Mouse (Mus musculus) layer of hippocampus, postnatal 10 days (tissue): ENCODE results near the gene Prima1. TPM values are rescaled to one million over a fixed set of nuclear protein-coding genes. Genes with fewer than 3 reads are reported as not detected.

Source experiments
- DNase-seq, 2 experiments: peaks; one replicate each; pipeline ENCODE4 v3.0.0; 2021; ENCODE audit warnings: low spot score in 2 of 2
- total RNA-seq, 2 experiments: library from RNA; stranded (reverse); gene quantifications; 2 replicates each; pipeline ENCODE4 v1.2.3; 2021

Gene Prima1
- total RNA-seq, 2 experiments from 2014 or later: 1.0 to 1.9 TPM

DNA sequence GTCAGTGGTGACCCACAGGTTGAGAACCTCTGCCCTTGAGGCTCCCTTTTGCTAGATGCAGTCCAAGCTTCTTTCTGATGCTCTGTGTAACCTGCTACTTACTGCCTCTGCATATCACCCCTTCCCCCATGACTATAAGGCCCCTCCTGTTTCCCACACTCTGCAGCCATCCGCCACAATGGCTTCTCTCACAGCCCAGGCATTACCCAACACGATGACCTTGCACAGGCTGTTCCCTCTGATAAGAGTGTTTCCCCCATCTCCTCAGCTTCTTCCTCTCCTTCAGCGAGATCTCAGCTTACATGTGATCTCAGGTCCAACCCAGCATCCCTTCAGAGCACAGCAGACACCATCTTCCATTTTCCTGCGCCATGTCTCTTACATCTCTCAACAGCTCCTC lies 12.9 kb downstream of the Prima1 start:
- no peak for DNase-seq

DNA sequence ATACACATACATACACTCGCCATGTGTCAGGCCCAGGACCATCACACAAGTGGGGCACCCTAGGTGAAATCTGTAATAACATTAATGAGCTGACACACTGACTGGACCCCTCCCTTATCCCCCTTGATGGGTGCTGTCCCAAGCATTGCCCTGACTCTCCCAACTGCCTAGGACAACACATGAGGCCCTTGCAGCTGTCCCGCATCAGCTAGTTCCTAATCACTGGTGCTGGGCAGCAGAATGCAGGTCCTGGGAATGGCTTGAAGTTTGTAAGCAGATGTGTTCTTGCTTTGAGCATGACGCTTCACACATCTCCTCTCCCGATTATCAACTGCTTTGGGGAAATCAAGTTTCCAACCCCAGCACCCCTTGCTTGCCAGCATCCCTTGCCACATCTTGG lies 15.8 kb downstream of the Prima1 start:
- DNase-seq: no peak

DNA sequence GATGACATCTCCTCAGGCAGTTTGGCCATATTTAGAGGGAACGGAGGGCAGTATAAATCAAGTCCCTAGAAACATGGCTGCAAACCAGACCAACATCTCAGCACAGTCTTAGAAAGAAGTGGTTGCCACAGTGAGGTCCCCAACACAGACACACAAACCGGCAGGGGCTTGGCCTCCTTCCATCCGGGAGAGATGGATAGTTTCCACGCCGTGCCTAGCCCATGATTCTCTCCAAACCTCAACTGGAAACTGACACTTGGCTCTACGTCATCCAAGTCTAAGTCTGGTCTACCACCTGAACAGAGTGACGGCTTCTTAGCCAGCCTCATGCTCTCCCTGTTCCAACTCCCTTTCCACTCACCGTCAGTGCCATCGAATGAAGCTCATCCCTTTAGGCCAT lies 18.3 kb downstream of the Prima1 start:
- no peak for DNase-seq

DNA sequence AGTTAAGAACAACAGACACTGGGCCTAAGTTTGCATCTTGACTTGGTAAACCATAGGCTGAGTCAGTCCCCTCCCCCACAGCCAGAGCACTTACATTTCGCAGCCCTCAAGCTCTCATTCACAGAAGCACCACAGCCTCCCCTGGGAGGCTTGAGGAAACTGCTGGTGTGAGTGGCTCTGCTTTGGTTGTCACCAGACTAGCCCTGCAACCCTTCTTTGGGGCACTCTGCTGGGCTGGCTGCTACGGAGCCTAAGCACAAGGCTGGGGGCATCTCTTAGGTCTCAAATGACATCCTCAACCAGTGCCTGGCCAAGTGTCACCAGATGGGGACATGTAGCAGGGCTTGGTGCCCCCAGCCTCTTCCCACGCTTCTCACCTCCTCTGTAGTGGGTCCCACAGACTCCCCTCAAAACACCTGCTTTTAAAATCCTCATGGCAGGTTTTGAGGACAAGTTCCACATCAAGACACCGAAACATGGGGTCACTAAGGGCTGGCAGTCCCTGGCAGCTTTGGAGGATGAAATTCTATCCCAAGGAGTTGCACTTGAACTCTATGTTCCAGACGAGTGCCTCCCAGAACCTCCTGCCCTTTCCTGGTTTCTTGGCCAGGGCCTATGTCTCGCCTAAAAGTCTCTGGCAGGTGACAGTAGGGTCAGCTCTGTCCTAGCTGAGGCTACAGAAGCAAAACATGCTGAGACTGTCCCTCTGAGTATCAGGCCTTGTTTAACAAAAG lies 25.9 kb downstream of the Prima1 start:
- DNase-seq: no peak

DNA sequence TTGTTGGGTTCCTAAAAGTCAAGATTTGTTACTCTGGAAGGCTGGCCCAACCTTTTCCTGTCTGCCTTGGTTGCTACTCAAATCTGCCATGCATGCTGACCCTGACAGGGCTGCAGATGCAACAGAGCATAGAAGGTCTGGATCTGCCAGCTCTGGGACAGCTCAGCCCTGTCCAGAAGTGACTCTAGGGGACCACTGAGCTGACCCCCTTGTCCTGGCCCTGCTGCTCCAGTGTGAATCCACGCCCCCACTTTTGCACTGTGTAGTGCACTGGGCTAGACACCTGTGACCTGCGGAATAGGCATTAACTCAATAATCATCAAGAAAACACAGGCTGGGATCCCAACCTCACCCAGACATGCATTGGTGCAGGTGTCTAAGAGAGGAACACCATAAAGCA lies 27.2 kb downstream of the Prima1 start:
- DNase-seq: no peak

DNA sequence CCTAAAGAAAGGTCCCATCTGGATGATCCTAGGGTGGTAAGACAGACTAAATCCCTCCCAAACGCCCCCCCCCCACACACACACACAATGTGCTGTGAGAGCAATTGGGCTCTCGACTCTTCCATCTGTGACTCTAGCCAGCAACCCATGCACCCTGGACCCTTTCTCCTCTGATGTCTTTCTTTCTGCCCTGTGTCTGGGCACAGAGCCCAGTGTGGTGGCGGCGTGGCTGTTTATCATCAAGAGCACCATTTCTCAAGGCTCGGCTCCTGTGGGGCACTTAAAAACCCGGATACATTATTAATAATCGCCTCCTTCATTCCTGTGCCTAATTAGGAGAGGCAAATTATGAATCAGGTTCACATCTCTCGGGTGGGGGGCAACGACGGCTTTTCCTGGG lies 27.7 kb downstream of the Prima1 start:
- DNase-seq: peak; percentile 32 to 52

DNA sequence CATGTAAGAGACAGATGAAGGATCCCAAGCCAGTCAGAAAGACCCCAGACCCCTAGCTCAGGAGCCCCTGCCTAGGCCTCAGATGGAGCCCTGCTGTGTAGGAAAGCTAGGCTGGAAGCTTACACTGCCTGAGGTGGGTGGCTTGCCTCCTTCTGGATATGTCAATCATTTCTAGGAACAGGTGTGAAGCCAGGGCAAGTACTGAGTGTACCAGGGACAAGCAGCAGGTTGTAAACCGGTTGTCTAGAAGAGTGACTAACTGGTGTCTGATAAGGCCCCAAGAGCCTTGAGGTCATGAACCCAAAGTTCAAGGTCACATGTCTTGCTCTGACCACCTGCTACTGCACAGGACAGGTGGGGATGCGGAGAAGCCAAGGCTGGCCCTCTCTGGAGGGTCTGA lies 28.4 kb downstream of the Prima1 start:
- DNase-seq: no peak

DNA sequence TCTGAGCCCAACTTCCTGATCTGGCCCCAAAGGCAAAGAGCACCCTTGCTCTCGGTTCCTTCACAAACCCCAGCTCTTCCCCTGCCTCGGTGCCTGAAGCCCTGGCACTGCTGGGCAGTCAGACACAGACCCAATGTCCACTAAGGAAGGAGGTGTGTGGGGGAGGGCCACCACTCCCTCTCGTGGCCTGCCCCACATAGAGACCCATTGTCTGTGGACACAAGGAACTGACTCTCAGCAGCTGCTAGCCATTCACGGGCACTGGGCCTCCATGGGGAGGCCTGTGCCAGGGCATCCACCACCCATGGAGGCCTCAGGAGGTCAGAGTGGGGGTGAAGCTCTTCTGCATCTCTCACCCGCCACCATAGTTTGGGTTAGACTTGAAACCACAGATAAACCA lies 30.9 kb downstream of the Prima1 start:
- DNase-seq: no peak

DNA sequence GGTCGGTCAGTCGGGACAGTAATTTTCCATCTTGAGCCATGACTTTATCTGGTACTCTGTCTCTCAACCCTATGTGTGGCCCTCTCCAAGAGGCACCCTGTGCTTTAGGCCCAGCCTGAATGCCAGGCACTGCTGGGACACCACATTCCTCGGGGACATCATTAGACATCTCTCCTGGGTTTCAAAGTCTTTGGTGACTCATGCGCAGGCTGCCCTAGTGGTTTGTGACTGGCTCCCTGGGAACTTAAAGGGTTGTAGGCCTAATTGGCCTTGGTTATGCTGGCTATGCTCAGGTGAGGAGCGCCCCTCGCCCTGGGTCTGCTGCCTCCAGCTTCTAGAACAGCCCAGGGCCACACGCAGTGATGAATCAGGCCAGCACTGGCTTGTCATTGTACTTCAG lies 32.4 kb downstream of the Prima1 start:
- DNase-seq: no peak

DNA sequence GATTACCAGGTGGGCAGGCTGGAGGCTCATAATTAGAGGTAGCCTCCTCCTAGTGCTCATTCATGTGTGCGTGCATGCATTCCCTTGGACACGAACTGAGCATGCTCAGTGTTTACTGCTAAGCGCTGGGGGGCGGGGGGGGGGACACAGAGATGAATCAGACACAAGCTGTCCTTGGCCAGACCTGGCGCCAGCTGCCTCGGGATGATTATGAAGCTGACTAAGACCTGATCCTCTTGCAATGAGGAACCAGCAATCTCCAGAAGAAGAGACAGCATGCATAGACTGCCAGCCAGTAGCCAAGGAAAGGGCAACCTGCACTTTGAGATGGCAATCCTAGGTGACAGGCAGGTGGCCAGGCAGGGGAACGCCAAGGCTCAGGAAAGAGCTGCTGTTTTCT lies 36.4 kb downstream of the Prima1 start:
- DNase-seq: peak in 1 of 2 experiments; percentile 31

DNA sequence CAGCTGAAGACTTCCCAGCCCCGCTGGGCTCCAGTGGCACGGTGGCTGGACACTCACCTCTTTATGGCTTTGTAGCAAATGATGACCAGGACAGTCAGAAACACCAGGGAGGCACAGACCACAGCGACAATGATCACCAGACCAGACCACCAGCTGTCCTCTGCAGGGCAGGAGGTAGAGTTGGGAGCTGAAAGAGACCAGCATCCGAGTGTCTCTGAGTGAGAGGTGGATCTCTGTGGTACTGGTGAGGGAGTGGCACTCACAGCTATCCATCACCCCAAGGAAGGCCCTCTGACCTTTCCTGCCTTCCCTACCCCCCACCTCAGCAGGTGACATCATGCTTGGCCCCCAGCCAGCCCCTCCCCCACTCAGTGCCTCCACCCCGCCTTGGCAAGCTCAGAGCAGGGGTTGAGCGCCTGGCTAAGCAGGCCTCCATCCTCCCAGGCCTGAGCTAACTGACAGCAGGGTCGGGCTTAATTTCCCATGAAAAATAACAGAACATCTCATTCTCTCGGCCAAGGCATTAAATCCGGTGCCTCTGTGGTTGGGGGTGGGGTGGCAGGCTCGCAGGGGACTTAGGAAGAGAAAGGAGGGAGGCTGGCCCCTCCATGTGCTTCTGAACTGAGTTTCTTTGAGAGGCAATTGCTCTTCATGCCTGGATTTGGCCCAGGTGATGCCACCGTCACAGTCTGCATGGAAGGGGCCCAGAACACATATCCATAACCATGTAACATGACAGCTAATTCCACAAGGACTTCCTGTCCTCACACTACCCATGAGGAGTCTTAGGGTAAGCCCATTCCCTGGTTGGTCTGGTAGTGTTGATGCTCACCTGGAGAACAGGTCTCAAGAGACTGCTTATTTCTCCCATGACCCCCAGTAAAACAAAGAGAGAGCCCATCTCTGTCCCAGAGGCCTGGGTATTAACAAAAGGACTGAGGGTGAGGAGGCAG lies 39.1 kb downstream of the Prima1 start:
- DNase-seq: peak in 1 of 2 experiments; percentile 30

DNA sequence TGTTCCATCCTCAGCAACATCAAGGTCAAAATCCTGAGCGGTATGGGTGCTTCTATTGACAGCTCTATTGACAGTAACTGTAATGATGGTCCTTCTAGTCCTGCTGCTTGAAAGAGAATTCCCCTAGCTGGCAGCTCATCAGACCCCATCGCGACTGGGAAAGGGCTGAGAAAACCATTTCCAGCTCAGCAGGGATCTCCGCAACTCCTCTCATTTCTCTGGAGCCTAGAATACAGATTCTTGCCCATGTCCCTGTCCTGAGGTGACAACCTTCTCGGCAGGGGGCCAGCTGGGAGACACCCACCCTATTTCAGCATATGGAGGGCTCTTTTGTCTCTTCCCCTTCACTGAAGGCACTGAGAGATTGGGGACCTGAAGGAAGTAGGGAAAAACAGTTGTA lies 49.0 kb downstream of the Prima1 start:
- DNase-seq: no peak

DNA sequence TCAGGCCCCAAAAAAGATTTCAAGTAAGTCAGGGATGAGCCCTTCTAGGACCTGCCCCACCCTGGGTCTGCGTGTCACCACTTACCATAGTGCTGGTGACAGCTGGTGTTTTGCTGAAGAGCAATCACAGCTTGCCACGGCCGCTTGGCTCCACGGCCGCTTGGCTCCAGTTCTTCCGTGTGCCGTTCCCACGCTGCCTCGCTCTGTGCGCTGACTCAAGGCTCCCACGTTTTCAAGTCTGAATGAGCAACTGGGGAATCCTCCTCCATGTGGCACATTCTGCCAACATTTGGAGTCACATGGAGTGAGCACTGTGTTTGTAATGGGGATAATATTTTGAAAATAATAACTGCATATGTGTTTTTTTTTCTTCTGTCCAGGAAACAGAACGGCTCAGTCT lies 52.2 kb downstream of the Prima1 start:
- DNase-seq: peak; percentile 41 to 54

DNA sequence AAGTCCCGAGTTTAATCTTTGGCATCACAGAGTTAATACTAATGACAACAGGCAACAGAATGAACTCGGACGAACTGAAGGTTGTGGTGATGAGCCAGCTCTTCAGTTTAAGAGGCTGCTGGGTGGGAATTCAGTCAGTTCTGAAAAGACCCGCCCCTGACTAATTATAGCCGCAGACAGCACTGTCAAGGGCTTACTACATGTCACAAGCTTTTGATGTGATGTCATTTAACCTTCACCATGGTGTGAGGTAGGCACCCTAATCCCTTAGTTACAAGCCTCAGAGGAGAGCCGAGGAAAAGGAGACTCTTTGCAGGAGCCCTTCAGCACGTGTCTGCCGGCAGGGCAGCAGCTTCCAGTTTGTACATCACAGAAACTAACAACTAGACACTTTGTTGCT lies 53.7 kb downstream of the Prima1 start:
- no peak for DNase-seq

DNA sequence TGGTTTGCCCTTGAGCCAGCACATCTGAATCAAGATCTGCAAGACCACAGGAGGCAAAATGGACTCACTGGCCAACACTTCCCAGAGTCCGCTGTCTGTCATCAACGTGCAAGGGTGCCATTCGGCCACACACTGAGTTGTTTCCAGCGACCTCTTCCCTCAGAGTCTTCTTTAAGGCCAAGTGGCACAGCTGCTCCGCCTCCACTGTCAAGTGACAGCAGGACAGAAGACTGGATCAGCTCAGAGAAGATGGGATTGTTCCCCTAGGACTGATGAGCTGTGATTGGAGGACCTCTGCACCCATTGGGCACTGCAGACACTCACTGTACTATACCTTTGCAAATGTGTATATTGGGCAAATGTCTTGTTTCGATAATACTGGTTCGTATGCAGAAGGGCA lies 54.9 kb downstream of the Prima1 start:
- DNase-seq: no peak

DNA sequence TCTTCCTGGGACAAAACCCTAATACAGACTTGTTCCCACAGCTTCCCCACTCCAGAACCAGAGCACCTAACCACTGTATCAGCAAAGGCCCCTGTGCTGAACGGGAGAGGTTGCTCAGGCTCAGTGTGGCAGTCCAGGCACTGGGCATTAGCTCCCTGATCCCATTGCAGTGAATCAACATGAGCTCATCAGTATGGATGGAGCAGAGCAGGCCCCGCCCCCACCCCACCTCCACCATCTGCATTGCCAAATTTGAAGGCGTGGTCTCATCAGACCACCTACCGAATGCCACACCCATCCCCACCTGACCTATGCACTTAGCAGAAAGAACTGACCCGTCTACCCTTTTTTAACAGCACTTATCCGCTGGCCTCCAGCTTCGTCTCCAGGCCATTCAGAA lies 58.9 kb downstream of the Prima1 start:
- DNase-seq: no peak

DNA sequence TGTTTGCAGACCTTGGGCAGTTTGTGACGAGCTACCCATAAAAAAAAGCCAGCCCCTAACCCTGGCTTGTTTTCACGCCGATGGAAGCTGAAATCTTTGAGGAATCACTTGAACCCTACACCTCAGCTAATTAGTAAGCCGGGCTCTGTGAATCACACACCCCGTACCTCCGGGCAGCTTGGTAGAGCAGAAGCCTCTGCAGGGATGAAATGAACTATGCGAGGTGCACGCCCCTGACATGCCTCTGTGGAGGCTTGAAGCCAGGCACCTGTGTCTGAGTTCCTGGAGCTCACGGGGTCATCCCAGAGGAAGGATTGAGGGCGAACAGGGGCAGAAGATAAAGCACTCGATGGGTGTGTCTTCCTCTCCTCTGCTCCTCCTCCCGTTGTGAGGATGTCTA lies 73.1 kb downstream of the Prima1 start:
- DNase-seq: no peak

DNA sequence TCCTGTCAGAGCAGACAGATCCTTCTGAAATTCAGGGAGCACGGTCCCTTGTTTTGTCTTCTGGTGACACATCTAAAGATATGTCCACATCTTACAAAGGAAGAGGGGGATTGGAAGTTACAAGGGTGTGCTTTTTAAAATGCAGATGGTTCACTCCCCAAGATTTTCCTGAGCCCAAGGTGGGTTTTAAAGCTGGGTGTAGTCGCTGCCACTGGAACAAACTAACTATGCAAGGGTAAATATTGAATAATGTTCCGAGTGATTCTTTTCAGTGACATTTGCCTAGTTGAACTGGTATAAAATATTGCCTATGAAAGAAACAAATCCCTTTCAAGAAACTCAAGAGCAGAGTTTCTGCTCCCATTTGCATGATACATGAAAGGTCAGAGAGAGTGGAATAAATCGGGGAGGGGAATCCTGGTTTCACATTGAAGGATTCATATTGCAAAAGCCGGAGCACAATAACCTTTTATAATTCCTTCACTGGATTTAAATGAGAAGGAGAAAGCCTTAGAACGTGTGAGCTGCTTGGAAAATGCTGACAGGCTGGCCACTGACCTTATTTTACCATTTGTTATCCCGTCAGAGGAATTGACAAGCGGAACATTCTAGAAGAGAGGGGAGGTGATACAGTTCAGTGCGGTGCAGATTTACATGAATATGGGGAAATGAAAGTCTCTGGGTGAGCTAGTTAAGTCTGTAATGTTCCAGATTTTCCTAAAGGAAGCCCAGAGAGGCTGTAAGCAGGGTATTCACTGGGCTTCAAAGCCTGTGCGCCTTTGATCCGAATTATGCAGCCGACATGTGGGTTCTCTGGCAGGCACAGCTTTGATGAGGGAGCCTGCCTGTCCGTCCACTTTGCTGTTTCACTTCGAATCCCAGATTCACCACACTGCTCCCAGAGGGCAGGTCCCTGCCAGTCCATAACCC lies 77.6 kb downstream of the Prima1 start:
- DNase-seq: no peak

DNA sequence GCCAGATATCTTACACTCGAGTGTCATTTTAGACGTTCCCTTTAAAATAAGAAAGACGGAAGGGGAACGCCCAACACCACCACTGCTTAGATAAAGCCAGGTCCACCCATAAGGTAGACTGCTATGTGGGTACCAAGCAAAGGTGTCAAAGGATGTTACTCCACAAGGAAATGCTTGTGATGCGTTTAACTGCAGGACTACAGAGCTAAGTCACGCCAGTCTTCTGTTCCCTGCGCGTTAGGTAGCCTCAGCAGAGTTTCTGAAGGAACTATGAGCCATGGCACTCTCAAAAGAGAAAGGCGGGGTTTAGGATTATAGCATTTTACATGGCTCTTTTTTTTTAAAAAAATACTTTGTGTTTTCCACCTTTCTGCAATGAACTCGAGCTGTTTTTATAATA lies 78.4 kb downstream of the Prima1 start:
- no peak for DNase-seq

DNA sequence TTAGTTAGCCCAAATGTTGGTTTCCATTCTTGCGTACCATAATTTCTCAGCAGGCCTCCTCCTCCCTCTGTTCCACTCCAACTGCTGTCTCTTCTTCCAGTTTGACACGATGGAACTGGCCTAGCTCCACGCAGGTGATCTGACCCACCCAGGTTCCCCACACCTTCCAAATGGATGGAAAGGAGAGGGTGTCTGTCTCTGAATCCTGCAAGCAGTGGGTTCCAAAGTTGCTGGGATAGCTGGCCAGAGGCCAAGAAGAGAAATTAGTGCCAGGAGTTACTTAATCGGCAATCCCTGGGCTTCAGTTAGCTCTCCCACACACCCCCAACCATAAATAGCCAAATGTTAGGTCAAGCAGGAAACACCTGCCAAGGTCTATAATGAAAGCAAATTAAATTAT lies 81.2 kb downstream of the Prima1 start:
- DNase-seq: no peak

DNA sequence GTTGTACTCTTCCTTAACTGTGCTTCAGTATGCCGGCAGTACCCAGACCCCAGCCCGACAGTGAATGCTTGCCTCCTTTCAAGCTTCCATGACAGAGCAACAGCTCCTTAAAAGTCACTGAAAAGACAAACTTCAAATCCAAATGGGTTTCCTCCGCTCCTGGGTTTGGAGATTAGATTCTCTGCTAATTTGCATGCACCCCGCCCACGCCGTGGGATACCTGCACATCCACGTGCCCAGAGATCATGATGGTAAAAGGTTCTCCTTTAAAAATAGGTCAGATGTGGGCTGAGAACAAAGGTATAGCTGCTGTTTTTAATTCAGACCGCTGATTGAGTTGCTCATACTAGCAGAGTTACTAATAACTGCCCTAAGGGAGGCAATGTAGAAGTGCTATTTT lies 82.9 kb downstream of the Prima1 start:
- DNase-seq: no peak
